Mouse (Mus musculus): ENCODE results near the gene Gli2. TPM values are rescaled to one million over a fixed set of nuclear protein-coding genes. Genes with fewer than 3 reads are reported as not detected.

Gene Gli2
- polyA plus RNA-seq, 1 experiment from 2014 or later = 14.5 TPM

GRCm38 (mm10) chr1:119049812-119050615 lies 3.4 kb downstream of the Gli2 start:
- Histone ChIP-seq H3K4me2 (peak overlapping the region; percentile 84), H3K27ac (peak overlapping the region; percentile 99), H3K9me3 (no peaks in the 10 kb centered on the region), H3K9ac (no peak overlapping the region), H3K4me1 (peaks cover 58% of the 10 kb centered on the region), H3K27me3 (no peaks in the 10 kb centered on the region), H3K4me3 (peak overlapping the region; percentile 70), H3K36me3 (0 out of 2 replicates have a peak, but pooled peaks cover 3% of the 10 kb centered on the region)
- ATAC-seq (ENCODE audit: insufficient number of reproducible peaks, low FRiP score, low TSS enrichment, low read depth) = no peak
- 14% methylated on average over 10 of the region's 10 CpGs for WGBS

DNA sequence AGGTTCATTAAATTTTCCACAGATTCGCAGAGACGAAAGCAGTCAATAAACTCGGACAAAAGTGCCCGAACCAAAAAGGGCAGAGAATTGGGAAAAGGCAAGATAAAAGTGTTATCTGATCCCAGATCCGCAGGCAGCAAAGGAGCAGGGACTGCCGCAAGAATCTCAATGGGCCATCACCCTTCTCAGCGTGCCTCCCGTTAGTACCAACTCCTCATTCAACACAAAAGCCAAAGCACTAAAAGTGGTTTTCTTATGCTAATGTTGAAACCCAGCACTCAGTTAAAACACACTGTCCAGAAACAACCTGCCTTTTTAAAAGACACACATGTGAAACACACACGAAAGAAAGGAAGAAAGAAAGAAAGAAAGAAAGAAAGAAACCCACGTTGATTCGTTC lies 4.4 kb downstream of the Gli2 start:
- WGBS = 19% methylated on average over 11 of the region's 11 CpGs
- Histone ChIP-seq H3K9ac (no peak overlapping the region), H3K4me1 (peaks cover 51% of the 10 kb centered on the region), H3K9me3 (no peaks in the 10 kb centered on the region), H3K27me3 (no peaks in the 10 kb centered on the region), H3K4me2 (peak overlapping the region; percentile 48), H3K4me3 (peak overlapping the region; percentile 50), H3K27ac (peak overlapping the region; percentile 76; the same call in 1 of the 2 replicates), H3K36me3 (0 out of 2 replicates have a peak, but pooled peaks cover 3% of the 10 kb centered on the region)
- ATAC-seq (ENCODE audit: insufficient number of reproducible peaks, low FRiP score, low TSS enrichment, low read depth) = no peak

DNA sequence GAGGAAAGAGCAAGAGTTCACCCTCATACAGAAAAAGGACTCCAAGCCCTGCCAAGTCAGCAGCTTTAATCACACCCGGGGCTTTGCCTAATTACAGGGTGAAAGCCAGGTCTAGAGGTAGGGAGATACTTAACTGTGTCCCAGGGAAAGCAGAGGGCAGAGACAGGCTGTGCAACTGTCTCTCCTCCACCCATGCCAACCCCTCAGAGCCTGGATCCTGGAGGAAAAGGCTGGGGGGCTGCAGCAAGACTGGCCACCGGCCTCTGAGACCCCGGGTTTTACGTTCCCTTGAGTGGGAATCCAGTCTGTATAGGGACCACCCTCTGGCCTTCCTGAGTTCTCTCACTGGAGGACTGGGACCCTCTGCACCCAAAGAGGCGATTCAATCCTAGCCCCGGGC lies 4.9 kb downstream of the Gli2 start:
- peaks cover 51% of the 10 kb centered on the region for H3K4me1 ChIP-seq
- H3K27me3 ChIP-seq = no peaks in the 10 kb centered on the region
- no peaks in the 10 kb centered on the region for H3K9me3 ChIP-seq
- H3K4me3 ChIP-seq = peak overlapping the region; percentile 50
- WGBS = 8% methylated on average over 6 of the region's 6 CpGs
- H3K36me3 ChIP-seq = 0 out of 2 replicates have a peak, but pooled peaks cover 3% of the 10 kb centered on the region
- 0 out of 2 replicates have a peak overlapping the region, but pooled peaks have one; percentile 23 for H3K9ac ChIP-seq
- peak overlapping the region; percentile 76; the same call in 1 of the 2 replicates for H3K27ac ChIP-seq
- peak overlapping the region; percentile 48 for H3K4me2 ChIP-seq
- no peak for ATAC-seq (ENCODE audit: insufficient number of reproducible peaks, low FRiP score, low TSS enrichment, low read depth)

- peak overlapping the region; percentile 51 for H3K9ac ChIP-seq
- no peaks in the 10 kb centered on the region for H3K9me3 ChIP-seq
- H3K36me3 ChIP-seq = 0 out of 2 replicates have a peak, but pooled peaks cover 7% of the 10 kb centered on the region
- peak; percentile 36; the same call in 1 of the 2 replicates for ATAC-seq (ENCODE audit: insufficient number of reproducible peaks, low FRiP score, low TSS enrichment, low read depth)
- WGBS = 3% methylated on average over 55 of the region's 61 CpGs
- H3K4me2 ChIP-seq = peak overlapping the region; percentile 72
- peak overlapping the region; percentile 50 for H3K4me3 ChIP-seq
- H3K27ac ChIP-seq = peak overlapping the region; percentile 90
- H3K4me1 ChIP-seq = peaks cover 51% of the 10 kb centered on the region
- H3K27me3 ChIP-seq = no peaks in the 10 kb centered on the region
Observed at GRCm38 (mm10) chr1:119047462-119048371, 5.7 kb downstream of the Gli2 start.

GRCm38 (mm10) chr1:119038436-119038835 lies 15.0 kb downstream of the Gli2 start:
- H3K4me1 ChIP-seq = peaks cover 43% of the 10 kb centered on the region
- no peak overlapping the region for H3K9ac ChIP-seq
- no peak overlapping the region for H3K27ac ChIP-seq
- no peaks in the 10 kb centered on the region for H3K9me3 ChIP-seq
- 75% methylated on average over 1 of the region's 1 CpGs for WGBS
- H3K4me2 ChIP-seq = no peak overlapping the region
- no peak for ATAC-seq (ENCODE audit: insufficient number of reproducible peaks, low FRiP score, low TSS enrichment, low read depth)
- peaks cover 13% of the 10 kb centered on the region; the same call in 1 of the 2 replicates for H3K36me3 ChIP-seq
- H3K4me3 ChIP-seq = no peak overlapping the region
- no peaks in the 10 kb centered on the region for H3K27me3 ChIP-seq

DNA sequence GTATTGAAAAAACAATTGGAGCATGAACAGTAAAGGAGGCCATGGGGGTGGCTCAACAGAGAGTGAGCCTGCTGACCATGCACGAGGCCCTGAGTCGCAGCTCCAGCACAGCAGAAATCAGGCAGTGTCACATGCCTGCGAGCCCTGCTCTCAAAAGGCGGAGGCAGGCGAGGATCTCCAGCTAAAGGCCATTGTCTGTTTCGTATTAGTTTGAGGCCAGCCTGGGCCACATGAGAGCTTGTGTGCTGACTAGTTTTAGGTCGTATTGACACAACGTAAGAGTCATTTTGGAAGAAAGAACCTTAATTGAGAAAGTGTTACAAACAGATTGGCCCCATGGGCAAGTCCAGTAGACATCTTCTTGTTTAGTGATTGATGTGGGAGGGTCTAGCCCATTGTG lies 17.5 kb downstream of the Gli2 start:
- Histone ChIP-seq H3K4me2 (no peak overlapping the region), H3K27ac (peak overlapping the region; percentile 94), H3K4me1 (peaks cover 53% of the 10 kb centered on the region), H3K9me3 (no peaks in the 10 kb centered on the region), H3K4me3 (no peak overlapping the region), H3K27me3 (no peaks in the 10 kb centered on the region), H3K36me3 (peaks cover 10% of the 10 kb centered on the region; the same call in 1 of the 2 replicates), H3K9ac (no peak overlapping the region)
- ATAC-seq (ENCODE audit: insufficient number of reproducible peaks, low FRiP score, low TSS enrichment, low read depth) = no peak
- WGBS = 41% methylated on average over 8 of the region's 8 CpGs

GRCm38 (mm10) chr1:119035301-119035700 lies 18.1 kb downstream of the Gli2 start:
- peak overlapping the region; percentile 94 for H3K27ac ChIP-seq
- 26% methylated on average over 9 of the region's 9 CpGs for WGBS

DNA sequence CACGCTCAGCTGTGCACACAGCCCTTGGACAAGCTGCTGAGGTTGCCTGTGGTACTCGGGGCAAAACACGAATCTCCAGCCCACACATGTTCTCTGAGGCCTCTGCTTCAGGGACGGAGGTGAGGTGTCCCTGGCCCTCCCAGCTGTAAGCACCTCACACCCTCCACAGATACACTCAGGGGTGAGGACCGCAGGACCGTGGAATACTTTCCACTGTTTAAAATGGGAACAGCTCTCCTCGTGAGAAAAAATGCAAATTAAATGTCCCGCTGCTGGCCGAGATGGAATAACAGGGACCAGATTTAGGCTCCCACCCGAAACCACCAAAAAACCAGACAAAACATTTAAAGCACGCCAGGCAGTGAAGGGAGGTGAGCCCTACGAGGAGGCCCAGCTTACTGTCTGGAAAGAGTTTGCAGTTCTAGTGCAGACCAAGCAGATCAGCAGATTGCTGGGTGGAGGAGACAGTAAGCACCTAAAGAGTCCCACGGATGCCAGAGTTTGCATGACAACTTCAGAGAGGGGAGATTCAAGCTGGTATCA lies 19.2 kb downstream of the Gli2 start:
- Histone ChIP-seq H3K9ac (no peak overlapping the region), H3K4me3 (no peak overlapping the region), H3K9me3 (no peaks in the 10 kb centered on the region), H3K4me1 (peaks cover 65% of the 10 kb centered on the region), H3K27ac (peak overlapping the region; percentile 94), H3K27me3 (no peaks in the 10 kb centered on the region), H3K4me2 (peak overlapping the region; percentile 30; the same call in 1 of the 2 replicates), H3K36me3 (peaks cover 5% of the 10 kb centered on the region; the same call in 1 of the 2 replicates)
- ATAC-seq (ENCODE audit: insufficient number of reproducible peaks, low FRiP score, low TSS enrichment, low read depth) = peak; percentile 7; the same call in 1 of the 2 replicates
- 15% methylated on average over 13 of the region's 13 CpGs for WGBS

More at GRCm38 (mm10) chr1:119035301-119035700, 18.1 kb downstream of the Gli2 start:
- H3K4me3 ChIP-seq = no peak overlapping the region
- no peaks in the 10 kb centered on the region for H3K27me3 ChIP-seq
- no peak for ATAC-seq (ENCODE audit: insufficient number of reproducible peaks, low FRiP score, low TSS enrichment, low read depth)
- H3K36me3 ChIP-seq = peaks cover 6% of the 10 kb centered on the region; the same call in 1 of the 2 replicates
- H3K9me3 ChIP-seq = no peaks in the 10 kb centered on the region
- H3K4me1 ChIP-seq = peaks cover 56% of the 10 kb centered on the region
- H3K4me2 ChIP-seq = no peak overlapping the region
- no peak overlapping the region for H3K9ac ChIP-seq

- H3K4me3 ChIP-seq = 0 out of 2 replicates have a peak overlapping the region, but pooled peaks have one; percentile 3
- no peak overlapping the region for H3K9ac ChIP-seq
- ATAC-seq (ENCODE audit: insufficient number of reproducible peaks, low FRiP score, low TSS enrichment, low read depth) = peak; percentile 88
- H3K36me3 ChIP-seq = peaks cover 5% of the 10 kb centered on the region; the same call in 1 of the 2 replicates
- 43% methylated on average over 3 of the region's 3 CpGs for WGBS
- H3K4me1 ChIP-seq = peaks cover 66% of the 10 kb centered on the region
- peak overlapping the region; percentile 30 for H3K4me2 ChIP-seq
- no peaks in the 10 kb centered on the region for H3K27me3 ChIP-seq
- H3K9me3 ChIP-seq = no peaks in the 10 kb centered on the region
- peak overlapping the region; percentile 94 for H3K27ac ChIP-seq
Observed at GRCm38 (mm10) chr1:119033450-119034162, 19.8 kb downstream of the Gli2 start.

DNA sequence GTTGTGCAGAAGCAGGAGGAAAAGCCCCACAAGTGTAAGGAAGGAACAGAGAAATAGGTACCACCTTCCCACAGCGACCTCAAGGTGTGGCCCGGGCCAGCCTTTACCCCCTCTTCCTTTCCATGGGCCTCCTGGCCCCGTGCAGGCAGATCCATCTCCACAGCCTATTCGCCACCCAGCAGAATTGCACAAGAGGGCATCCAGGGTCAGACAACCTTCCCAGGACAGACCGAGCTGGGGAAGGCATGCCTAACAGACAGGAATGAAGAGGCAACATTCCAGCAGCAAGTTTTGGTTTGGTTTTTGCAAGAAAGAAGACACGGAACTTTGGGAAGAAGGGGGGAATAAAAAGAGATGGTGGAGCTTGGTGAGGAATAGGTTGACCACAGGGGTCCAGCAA lies 22.2 kb downstream of the Gli2 start:
- Histone ChIP-seq H3K36me3 (0 out of 2 replicates have a peak, but pooled peaks cover under 1% of the 10 kb centered on the region), H3K9me3 (no peaks in the 10 kb centered on the region), H3K9ac (no peak overlapping the region), H3K4me1 (peaks cover 64% of the 10 kb centered on the region), H3K27ac (no peak overlapping the region), H3K4me3 (no peak overlapping the region), H3K4me2 (no peak overlapping the region), H3K27me3 (no peaks in the 10 kb centered on the region)
- WGBS = 75% methylated on average over 6 of the region's 6 CpGs
- ATAC-seq (ENCODE audit: insufficient number of reproducible peaks, low FRiP score, low TSS enrichment, low read depth) = no peak

Measured in limb, embryonic 15.5 days (tissue).